8 mouse cellular contexts compared by ENCODE assay signal in the genomic region with DNA sequence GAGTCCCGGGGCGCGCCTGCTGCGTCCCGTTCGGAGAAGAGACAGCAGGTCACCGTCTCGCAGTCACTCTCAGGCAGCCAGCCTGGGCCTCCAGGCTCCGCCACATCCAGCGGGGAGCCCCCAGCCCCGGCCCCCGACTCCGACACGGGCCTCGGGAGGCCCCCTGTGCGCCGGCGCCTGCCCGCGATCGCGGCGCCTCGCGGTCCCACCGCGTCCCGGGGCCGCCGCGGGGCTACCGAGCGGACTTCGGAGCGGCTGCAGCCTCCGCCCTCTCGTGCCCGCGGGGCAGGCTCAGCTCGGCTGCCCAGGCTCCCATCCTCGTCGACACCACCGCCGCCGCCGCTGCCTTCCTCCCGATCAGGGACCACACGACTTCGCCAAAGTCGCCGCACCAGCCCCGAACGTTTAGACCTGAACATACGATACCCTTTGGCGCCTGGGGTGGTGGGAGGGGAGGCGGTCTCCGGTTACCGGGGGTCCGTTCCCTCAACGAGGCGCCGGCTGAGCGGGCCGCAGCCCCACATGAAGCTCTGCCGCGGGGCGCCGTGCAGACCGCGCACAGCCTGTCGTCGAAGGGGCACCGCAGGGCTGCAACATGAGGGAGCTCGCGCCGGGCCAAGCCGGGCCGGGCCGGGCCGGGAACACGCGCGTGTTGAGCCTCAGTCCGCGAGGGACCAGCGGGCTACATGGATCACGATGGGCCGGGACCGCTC. TPM values are rescaled to one million over a fixed set of nuclear protein-coding genes. Genes with fewer than 3 reads are reported as not detected.
DNase-seq lines count a peak whose midpoint lies in the region; ATAC-seq and TF ChIP-seq lines count a peak whose summit lies in the region.

No protein-coding gene starts in this region.

- peak overlapping the region; percentile 53 for H3K4me3 ChIP-seq in C2C12 (ENCODE audit: insufficient read depth, poor library complexity, severe bottlenecking)
- peak overlapping the region; percentile 56 for H3K4me3 ChIP-seq in forebrain, embryonic 16.5 days (replicated peaks; ENCODE audit: low read length)
- peak overlapping the region; percentile 91 for H3K4me3 ChIP-seq in intestine, embryonic 15.5 days (replicated peaks)

- H3K4me2 ChIP-seq in forebrain, embryonic 16.5 days (ENCODE audit: low read length) = peak overlapping the region; percentile 86
- peak overlapping the region; percentile 92 for H3K4me2 ChIP-seq in intestine, embryonic 15.5 days (replicated peaks)

- TF ChIP-seq CTCF in C2C12 (IDR thresholded peaks at IDR 0.05; ENCODE audit: control insufficient read depth, insufficient read depth, insufficient read length) = no peak

- H3K79me2 ChIP-seq in C2C12 (ENCODE audit: control insufficient read depth, insufficient read depth) = peaks cover 57% of the 10 kb centered on the region

- H3K27ac ChIP-seq in forebrain, embryonic 16.5 days (ENCODE audit: low read length) = peak overlapping the region; percentile 37; the same call in 1 of the 2 replicates
- peak overlapping the region; percentile 93 for H3K27ac ChIP-seq in intestine, embryonic 15.5 days

- ATAC-seq in forebrain, embryonic 16.5 days = no peak
- no peak for ATAC-seq in intestine, embryonic 15.5 days
- no peak for ATAC-seq in cerebellum, adult (ENCODE audit: insufficient number of reproducible peaks, low FRiP score, low TSS enrichment)

- H3ac ChIP-seq in C2C12 (ENCODE audit: control insufficient read depth, insufficient read length, low read depth) = peak overlapping the region; percentile 84

- peaks cover 63% of the 10 kb centered on the region for H3K4me1 ChIP-seq in forebrain, embryonic 16.5 days (replicated peaks; ENCODE audit: control insufficient read depth, insufficient read depth, low read length)
- peaks cover 48% of the 10 kb centered on the region for H3K4me1 ChIP-seq in intestine, embryonic 15.5 days (replicated peaks)

- peak; percentile 52 for DNase-seq in Muller cell, postnatal 12 days (ENCODE audit: inconsistent ontology term)
- DNase-seq in lung, postnatal 10 days = peak; percentile 37
- peak; percentile 65 for DNase-seq in testis, postnatal 10 days (ENCODE audit: low spot score)
- DNase-seq in right cerebral cortex, postnatal 36 days (ENCODE audit: low spot score in 2 of 2) = no peak

- no peaks in the 10 kb centered on the region for H3K36me3 ChIP-seq in C2C12 (ENCODE audit: control insufficient read depth, insufficient read depth)
- no peaks in the 10 kb centered on the region for H3K36me3 ChIP-seq in forebrain, embryonic 16.5 days (ENCODE audit: control insufficient read depth, insufficient read depth)
- no peaks in the 10 kb centered on the region for H3K36me3 ChIP-seq in intestine, embryonic 15.5 days

- WGBS in forebrain, embryonic 16.5 days = 0% methylated on average over 73 of the region's 89 CpGs
- under 1% methylated on average over 89 of the region's 89 CpGs for WGBS in intestine, embryonic 15.5 days

- H3K9me3 ChIP-seq in forebrain, embryonic 16.5 days (ENCODE audit: control insufficient read depth, low read length) = no peaks in the 10 kb centered on the region
- no peaks in the 10 kb centered on the region for H3K9me3 ChIP-seq in intestine, embryonic 15.5 days

- peaks cover 1% of the 10 kb centered on the region for H3K79me3 ChIP-seq in C2C12 (ENCODE audit: low read depth)

- H3K9ac ChIP-seq in forebrain, embryonic 16.5 days (replicated peaks; ENCODE audit: low read depth, low read length) = peak overlapping the region; percentile 73
- peak overlapping the region; percentile 97 for H3K9ac ChIP-seq in intestine, embryonic 15.5 days

- H3K27me3 ChIP-seq in C2C12 (ENCODE audit: control insufficient read depth, insufficient read depth, insufficient read length) = no peaks in the 10 kb centered on the region
- peaks cover 18% of the 10 kb centered on the region for H3K27me3 ChIP-seq in forebrain, embryonic 16.5 days (replicated peaks; ENCODE audit: control insufficient read depth, insufficient read depth, low read length)
- no peaks in the 10 kb centered on the region for H3K27me3 ChIP-seq in intestine, embryonic 15.5 days (replicated peaks)

TF ChIP-seq in C2C12, 6 proteins besides CTCF, POLR2A, EP300 and RAD21:
- TF ChIP-seq CEBPB (IDR thresholded peaks at IDR 0.05; ENCODE audit: low read depth) (no peak), USF1 (IDR thresholded peaks at IDR 0.05; ENCODE audit: low read depth) (no peak), MYOG (IDR thresholded peaks at IDR 0.05; ENCODE audit: control insufficient read depth, extremely low read depth, insufficient read length) (no peak), MAX (IDR thresholded peaks at IDR 0.05) (no peak), MYOD1 (IDR thresholded peaks at IDR 0.05; ENCODE audit: control insufficient read depth, insufficient read length, low read depth) (no peak), FOSL1 (IDR thresholded peaks at IDR 0.05; ENCODE audit: insufficient read depth, low read length, poor library complexity, severe bottlenecking) (no peak)

RNA-seq across cellular contexts. Expression of a gene that starts 1.1 kb away (rescaled TPM):
- polyA plus RNA-seq in C2C12 (2012; fragmentation: generic; extraction: Trizol) = 15.4 TPM
- polyA plus RNA-seq in forebrain, embryonic 16.5 days (2015; fragmentation: Nextera tagmentation; extraction: Ambion mirVana) = 1.5 and 1.6 TPM in 2 replicates
- polyA plus RNA-seq in intestine, embryonic 15.5 days (2015; fragmentation: Nextera tagmentation; extraction: Ambion mirVana) = 11.9 and 13.0 TPM in 2 replicates

Comparison
In these comparisons a context has a peak if more than half of its experiments do, and no peak if none do; other contexts are left out.
1. DNase-seq: peak in Muller cell, postnatal 12 days (single experiment), lung, postnatal 10 days (single experiment) and testis, postnatal 10 days (single experiment); none in right cerebral cortex, postnatal 36 days (0 of 2).
2. Peak in every context shown above with its lines, with median percentiles within 50 percentile points of each other: H3K4me3 ChIP-seq.